Mouse (Mus musculus) olfactory bulb, adult 2 months (tissue): ENCODE measurements around the gene Trim50. TPM values are rescaled to one million over a fixed set of nuclear protein-coding genes. Genes with fewer than 3 reads are reported as not detected.

ENCODE experiments used
- H3K27ac ChIP-seq: fragments of 200-500 bp; 2 replicates; pipeline ENCODE4 v1.5.1; 2012; ENCODE audit warnings: low read depth, low read length; ENCODE audit not compliant: insufficient read depth
- H3K4me1 ChIP-seq: fragments of 200-500 bp; 2 replicates; pipeline ENCODE4 v1.6.1; 2012; ENCODE audit warnings: low read length; ENCODE audit not compliant: control insufficient read depth, insufficient read depth
- H3K4me3 ChIP-seq: fragments of 200-500 bp; 2 replicates; pipeline ENCODE4 v1.5.1; 2012; ENCODE audit warnings: mild to moderate bottlenecking, low read depth, low read length, moderate library complexity; ENCODE audit not compliant: insufficient read depth
- CTCF ChIP-seq: fragments of 200-500 bp; IDR thresholded peaks from 2 replicates; pipeline ENCODE4 v1.5.1; 2012; ENCODE audit warnings: low read depth, mild to moderate bottlenecking, low read length, moderate library complexity; ENCODE audit not compliant: insufficient read depth
- POLR2A ChIP-seq: fragments of 200-500 bp; IDR thresholded peaks from 2 replicates; pipeline ENCODE4 v1.6.1; 2012; ENCODE audit warnings: mild to moderate bottlenecking, low read depth, low read length, moderate library complexity; ENCODE audit not compliant: insufficient read depth
- WGBS: fragments of 180-500 bp; shearing (Covaris S2); methylation state at CpG from one replicate; pipeline ENCODE4 v1.1.7; 2018; 5-methylcytosine and 5-hydroxymethylcytosine counted together
- polyA plus RNA-seq: library from polyadenylated mRNA; stranded (reverse); fragments of >200 nt; gene quantifications from 2 replicates; pipeline ENCODE4 v1.2.4, GENCODE M21; 2012; ENCODE audit warnings: low replicate concordance; ENCODE audit not compliant: missing spikeins, insufficient read depth, insufficient read length

The Trim50 gene
- polyA plus RNA-seq, 1 experiment: not detected

DNA sequence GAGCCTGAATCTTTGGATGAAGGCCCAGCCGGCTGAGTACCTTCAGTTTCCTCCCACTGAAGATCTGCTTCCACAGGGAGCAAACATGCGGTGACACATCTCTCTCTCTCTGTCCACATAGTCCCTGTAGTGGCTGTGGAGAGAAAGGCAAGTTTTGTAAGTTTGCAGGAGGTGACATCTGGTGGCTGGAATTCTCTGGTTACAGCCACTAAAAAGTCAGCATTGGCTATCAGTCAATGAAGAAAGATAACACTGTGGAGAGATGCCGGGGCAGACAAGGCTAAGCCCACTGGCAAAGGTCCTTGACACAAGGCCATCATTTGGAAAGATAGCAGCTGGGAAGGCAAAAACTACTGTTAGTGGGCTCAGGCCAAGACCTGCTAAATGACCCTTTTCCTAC is 15.5 kb upstream of the Trim50 start:
- 78% methylated on average over 3 of the region's 3 CpGs for WGBS
- Histone ChIP-seq H3K4me3 (no peak overlapping the region), H3K27ac (no peak overlapping the region), H3K4me1 (no peaks in the 10 kb centered on the region)
- no peak for TF ChIP-seq POLR2A
- no peak for TF ChIP-seq CTCF

DNA sequence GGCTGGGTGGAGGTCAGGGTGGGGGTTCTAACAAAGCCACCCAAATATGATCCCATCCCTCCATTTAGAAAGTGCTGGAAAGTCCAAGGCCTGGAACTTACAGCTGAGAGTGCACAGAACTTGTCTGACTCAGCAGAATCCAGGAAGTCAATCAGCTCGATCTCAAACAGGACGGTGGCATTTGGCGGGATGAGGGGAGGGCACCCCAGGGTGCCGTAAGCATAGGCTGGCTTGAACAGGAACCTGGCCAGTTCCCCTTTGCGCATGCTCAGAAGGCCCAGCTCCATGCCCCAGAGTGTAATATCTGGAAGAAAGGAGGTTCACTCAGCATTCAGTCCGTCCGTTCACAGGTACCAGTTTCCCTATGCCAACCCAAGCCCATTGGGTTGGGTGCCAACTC is 7.1 kb upstream of the Trim50 start:
- H3K27ac ChIP-seq: no peak overlapping the region
- TF ChIP-seq CTCF (no peak), POLR2A (no peak)
- no peaks in the 10 kb centered on the region for H3K4me1 ChIP-seq
- 72% methylated on average over 7 of the region's 7 CpGs for WGBS
- H3K4me3 ChIP-seq: no peak overlapping the region

DNA sequence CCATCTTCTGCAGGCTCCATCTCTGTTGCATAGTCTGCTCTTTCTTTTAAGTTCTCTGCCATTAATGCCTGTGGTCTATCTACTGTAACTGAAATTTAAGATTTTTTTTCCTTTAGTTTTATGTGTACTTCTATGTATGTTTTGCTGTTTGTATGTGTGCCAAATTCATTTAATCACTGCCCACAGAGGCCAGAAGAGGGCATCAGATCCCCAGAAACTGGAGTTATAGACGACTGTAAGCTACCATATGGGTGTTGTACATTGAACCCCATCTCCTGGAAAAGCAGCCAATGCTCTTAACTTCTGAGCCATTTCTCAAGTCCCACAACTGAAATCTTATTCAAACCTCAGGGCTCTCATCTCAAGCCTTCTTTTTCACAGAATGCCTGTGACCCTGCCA is 6.7 kb upstream of the Trim50 start:
- H3K4me3 ChIP-seq: no peak overlapping the region
- TF ChIP-seq POLR2A: no peak
- TF ChIP-seq CTCF: no peak
- no peaks in the 10 kb centered on the region for H3K4me1 ChIP-seq
- no peak overlapping the region for H3K27ac ChIP-seq
- 16% methylated on average over 1 of the region's 1 CpGs for WGBS

- WGBS: 70% methylated on average over 4 of the region's 4 CpGs
- TF ChIP-seq CTCF (no peak), POLR2A (no peak)
- H3K4me3 ChIP-seq: no peak overlapping the region
- H3K27ac ChIP-seq: no peak overlapping the region
- no peaks in the 10 kb centered on the region for H3K4me1 ChIP-seq
Measured at GRCm38 (mm10) chr5:135347511-135348011, 5.5 kb upstream of the Trim50 start.

DNA sequence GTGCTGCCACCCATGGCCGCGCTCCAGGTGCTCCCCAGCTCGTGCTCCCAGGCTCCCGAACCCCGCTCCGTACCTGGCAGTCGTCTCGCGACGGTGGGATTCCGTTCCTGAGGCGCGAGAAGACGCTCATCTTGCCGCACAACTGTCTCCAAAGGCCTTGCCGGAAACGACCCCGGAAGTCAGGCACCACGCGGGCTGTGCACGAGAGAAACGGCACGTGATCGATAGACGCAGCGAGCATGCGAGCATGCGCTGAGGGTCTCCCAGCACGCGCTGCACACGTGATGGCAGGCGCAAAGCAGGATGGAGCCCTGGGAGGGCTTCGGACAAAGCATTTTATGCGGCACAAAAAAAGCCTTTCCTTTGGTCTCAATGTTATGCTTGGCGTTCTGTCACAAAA is 3.2 kb upstream of the Trim50 start, which contains the start of gene Fkbp6:
Fkbp6 (minus strand) TSS at position 183 of the 400 bp plus-strand sequence.
- Histone ChIP-seq H3K4me1 (no peaks in the 10 kb centered on the region), H3K4me3 (no peak within 1 kb of the TSS), H3K27ac (no peak within 1 kb of the TSS)
- 89% methylated on average over 35 of the region's 35 CpGs for WGBS
- TF ChIP-seq CTCF: no peak
- TF ChIP-seq POLR2A: no peak

- H3K27ac ChIP-seq: no peak overlapping the region
- H3K4me3 ChIP-seq: no peak overlapping the region
- TF ChIP-seq POLR2A: no peak
- TF ChIP-seq CTCF: no peak
- 86% methylated on average over 13 of the region's 13 CpGs for WGBS
- no peaks in the 10 kb centered on the region for H3K4me1 ChIP-seq
Measured at GRCm38 (mm10) chr5:135351606-135352005, 1.5 kb upstream of the Trim50 start.

GRCm38 (mm10) chr5:135353564-135353963 is 469 bp downstream of the Trim50 start:
- Histone ChIP-seq H3K4me3 (no peak overlapping the region), H3K4me1 (no peaks in the 10 kb centered on the region), H3K27ac (no peak overlapping the region)
- 20% methylated on average over 20 of the region's 20 CpGs for WGBS
- no peak for TF ChIP-seq CTCF
- no peak for TF ChIP-seq POLR2A

DNA sequence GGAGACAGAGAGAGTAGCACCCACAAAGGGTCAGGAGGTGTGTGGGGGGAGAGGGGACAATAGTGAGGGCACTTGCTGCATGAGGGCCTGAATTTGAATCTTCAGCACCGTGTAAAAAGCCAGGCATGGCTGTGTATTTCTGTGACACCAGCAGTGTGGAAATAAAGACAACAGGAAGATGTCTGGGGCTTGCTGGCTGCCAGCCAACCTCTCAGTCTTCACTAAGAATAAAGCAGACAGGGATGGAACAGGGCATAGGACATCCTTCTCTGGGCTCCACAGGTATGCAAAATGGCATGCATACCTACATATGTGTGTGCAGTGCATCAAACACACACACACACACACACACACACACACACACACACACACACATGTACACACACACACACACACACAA is 3.0 kb downstream of the Trim50 start:
- no peaks in the 10 kb centered on the region for H3K4me1 ChIP-seq
- no peak overlapping the region for H3K27ac ChIP-seq
- 11% methylated on average over 1 of the region's 1 CpGs for WGBS
- H3K4me3 ChIP-seq: no peak overlapping the region
- TF ChIP-seq POLR2A (no peak), CTCF (no peak)

GRCm38 (mm10) chr5:135357556-135357955 is 4.5 kb downstream of the Trim50 start:
- Histone ChIP-seq H3K4me3 (no peak overlapping the region), H3K27ac (no peak overlapping the region), H3K4me1 (no peaks in the 10 kb centered on the region)
- no peak for TF ChIP-seq CTCF
- TF ChIP-seq POLR2A: no peak
- WGBS: 78% methylated on average over 2 of the region's 2 CpGs

- WGBS: 93% methylated on average over 2 of the region's 2 CpGs
Measured at GRCm38 (mm10) chr5:135359772-135360171, 6.7 kb downstream of the Trim50 start.

More at GRCm38 (mm10) chr5:135359772-135360171, 6.7 kb downstream of the Trim50 start:
- TF ChIP-seq CTCF: no peak
- Histone ChIP-seq H3K27ac (no peak overlapping the region), H3K4me1 (no peaks in the 10 kb centered on the region), H3K4me3 (no peak overlapping the region)
